Mouse (Mus musculus) macrophage (primary cell): ENCODE results near the gene Igfbp3. TPM values are rescaled to one million over a fixed set of nuclear protein-coding genes. Genes with fewer than 3 reads are reported as not detected.

Experiments used
- H3K27ac ChIP-seq: fragments of 350-480 bp; formaldehyde crosslinking; 2 replicates; pipeline ENCODE4 v1.9.0; 2021
- H3K36me3 ChIP-seq: fragments of 350-480 bp; formaldehyde crosslinking; 2 replicates; pipeline ENCODE4 v1.9.0; 2021; ENCODE audit errors: inconsistent target
- H3K4me3 ChIP-seq: fragments of 350-480 bp; formaldehyde crosslinking; 2 replicates; pipeline ENCODE4 v1.9.0; 2021; ENCODE audit errors: inconsistent target
- H3K79me2 ChIP-seq: fragments of 350-480 bp; formaldehyde crosslinking; 2 replicates; pipeline ENCODE4 v1.9.0; 2021; ENCODE audit errors: inconsistent target
- WGBS: methylation state at CpG from one replicate; pipeline ENCODE4 v1.1.7; 2026; ENCODE audit warnings: inconsistent platforms; ENCODE audit not compliant: missing documents; 5-methylcytosine and 5-hydroxymethylcytosine counted together
- polyA plus RNA-seq: library from polyadenylated mRNA; stranded (reverse); fragments of 250-400 nt; gene quantifications from 3 replicates; pipeline ENCODE4 v1.2.4, GENCODE M21; 2018; ENCODE audit warnings: inconsistent platforms
- total RNA-seq, 78 experiments: library from RNA; depleted of rRNA; stranded (reverse); fragments of 250-400 nt; gene quantifications; 1 replicate in 9 of 78; 2 replicates in 24 of 78; 3 replicates in 43 of 78; 4 replicates in 2 of 78; pipeline ENCODE4 v1.2.4; 2018; ENCODE audit warnings: inconsistent platforms in 56 of 78

Igfbp3 gene
- total RNA-seq (2018; cell fraction: chromatin; rRNA removed): 10 to 100 TPM in 1 of 26 experiments, under 1 TPM in 1, not detected in 24; 0.37 to 31.7 TPM
- total RNA-seq (2018; cell fraction: cytosol; rRNA removed): under 1 TPM in 2 of 26 experiments, not detected in 24; 0.06 to 0.07 TPM
- 1 to 10 TPM in 1 of 26 experiments, not detected in 25; 4.6 TPM for total RNA-seq (2018; cell fraction: nucleus; rRNA removed)
- polyA plus RNA-seq: not detected in 3 replicates

DNA sequence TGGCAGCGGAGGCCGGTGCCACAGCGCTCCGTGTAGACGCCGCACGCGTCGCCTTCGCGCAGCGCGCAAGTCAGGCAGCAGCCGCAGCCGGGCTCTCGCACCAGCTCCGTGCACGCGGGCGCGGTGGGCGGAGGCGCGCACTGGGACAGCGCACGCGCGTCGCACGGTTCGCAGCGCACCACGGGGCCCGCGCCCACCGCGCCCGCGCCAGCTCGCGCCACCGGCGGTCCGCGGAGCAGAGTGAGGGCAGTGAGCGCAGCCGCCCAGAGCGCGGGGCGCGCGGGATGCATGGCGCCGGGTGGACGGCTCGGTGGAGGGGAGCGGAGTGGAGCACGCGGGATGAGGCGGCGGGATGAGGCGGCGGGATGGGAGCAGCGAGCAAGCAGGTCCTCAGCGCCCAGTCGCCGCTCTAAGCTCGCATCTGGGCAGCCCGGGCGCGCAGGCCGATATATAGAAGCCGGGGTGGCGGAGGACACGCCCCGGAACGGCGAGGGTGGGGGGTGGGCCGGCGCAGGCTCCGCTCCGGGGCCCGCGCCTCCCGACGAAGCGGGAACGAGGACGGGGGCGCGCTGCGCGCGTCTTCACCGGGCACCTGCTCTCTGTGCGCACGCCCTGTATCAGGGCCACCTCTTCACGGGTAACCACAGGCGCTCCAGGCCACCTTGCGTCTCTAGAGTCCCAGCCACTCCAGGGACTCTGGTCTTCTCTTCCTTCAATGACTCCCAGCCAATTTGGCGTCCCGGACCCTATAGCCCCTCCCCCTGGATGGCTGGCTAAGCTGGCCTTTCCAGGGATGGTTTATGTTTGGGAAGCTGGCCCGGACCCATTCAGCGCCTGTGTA lies at the start of gene Igfbp3:
Gene Igfbp3, minus strand, starts transcription at position 423 of the 841 bp plus-strand sequence.
- no peaks in the 10 kb centered on the region for H3K79me2 ChIP-seq
- WGBS: 2% methylated on average over 98 of the region's 104 CpGs
- no peak within 1 kb of the TSS for H3K4me3 ChIP-seq
- H3K27ac ChIP-seq: no peak within 1 kb of the TSS
- H3K36me3 ChIP-seq: no peaks in the 10 kb centered on the region

DNA sequence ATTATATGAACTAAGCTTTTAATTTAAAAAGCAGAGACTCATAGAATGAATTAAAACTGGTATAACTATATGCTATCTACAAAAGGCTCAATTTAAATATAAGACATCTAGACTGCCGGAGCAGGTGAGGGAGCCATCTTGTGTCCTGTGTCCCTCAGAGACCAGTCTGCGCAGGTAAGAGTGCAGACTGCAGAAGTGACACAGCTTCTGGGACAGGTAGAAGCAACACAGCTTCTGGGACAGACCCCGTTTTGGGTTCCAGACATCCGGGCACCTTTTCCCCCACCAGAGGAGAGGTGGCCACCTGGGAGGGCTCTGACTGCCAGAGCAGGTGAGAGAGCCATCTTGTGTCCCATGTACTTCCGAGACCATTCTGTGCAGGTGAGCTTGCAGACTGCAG lies 37.1 kb upstream of the Igfbp3 start:
- Histone ChIP-seq H3K4me3 (no peak overlapping the region), H3K79me2 (no peaks in the 10 kb centered on the region), H3K36me3 (no peaks in the 10 kb centered on the region), H3K27ac (no peak overlapping the region)
- WGBS: 89% methylated on average over 5 of the region's 5 CpGs

DNA sequence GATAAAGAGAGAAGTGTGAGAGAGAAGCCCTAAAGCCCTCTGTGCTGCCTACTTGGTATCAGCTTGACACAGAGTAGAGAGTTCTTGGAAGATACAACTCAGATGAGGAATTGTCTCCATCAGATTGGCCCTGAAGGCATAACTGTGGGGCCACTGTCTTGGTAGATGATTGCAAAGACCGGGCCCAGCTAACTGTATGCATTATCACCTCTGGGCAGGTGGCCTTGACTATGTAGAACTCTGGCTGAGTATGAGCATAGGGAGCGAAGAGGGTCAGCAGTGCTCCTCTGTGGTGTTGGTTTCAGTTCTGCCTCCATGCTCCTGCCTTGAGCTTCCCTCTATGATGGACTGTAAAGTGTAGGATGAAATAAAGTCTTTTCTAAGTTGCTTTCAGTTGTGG lies 36.7 kb upstream of the Igfbp3 start:
- 77% methylated on average over 2 of the region's 2 CpGs for WGBS
- Histone ChIP-seq H3K27ac (no peak overlapping the region), H3K36me3 (no peaks in the 10 kb centered on the region), H3K79me2 (no peaks in the 10 kb centered on the region), H3K4me3 (no peak overlapping the region)

DNA sequence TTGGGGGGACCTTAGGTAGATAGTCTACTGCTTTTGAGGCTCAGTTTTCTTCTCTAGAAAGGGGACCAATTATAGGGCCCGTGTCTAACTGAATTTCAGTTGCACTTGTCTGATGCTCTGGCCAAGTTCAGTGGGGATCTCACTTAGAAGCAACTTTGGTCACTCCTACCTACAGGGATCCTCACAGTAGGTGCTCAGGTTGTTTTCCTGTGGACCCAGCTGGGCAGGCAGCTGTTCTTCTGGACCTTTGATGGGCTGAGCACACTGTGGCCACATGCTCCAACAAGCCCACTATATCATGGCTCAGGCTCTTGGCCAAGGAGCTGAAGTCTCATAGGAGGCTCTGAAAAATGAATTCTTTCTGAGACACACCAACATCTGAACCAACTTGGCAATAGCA lies 31.1 kb upstream of the Igfbp3 start:
- Histone ChIP-seq H3K36me3 (no peaks in the 10 kb centered on the region), H3K27ac (no peak overlapping the region), H3K4me3 (no peak overlapping the region), H3K79me2 (no peaks in the 10 kb centered on the region)
- 75% methylated on average over 1 of the region's 1 CpGs for WGBS

DNA sequence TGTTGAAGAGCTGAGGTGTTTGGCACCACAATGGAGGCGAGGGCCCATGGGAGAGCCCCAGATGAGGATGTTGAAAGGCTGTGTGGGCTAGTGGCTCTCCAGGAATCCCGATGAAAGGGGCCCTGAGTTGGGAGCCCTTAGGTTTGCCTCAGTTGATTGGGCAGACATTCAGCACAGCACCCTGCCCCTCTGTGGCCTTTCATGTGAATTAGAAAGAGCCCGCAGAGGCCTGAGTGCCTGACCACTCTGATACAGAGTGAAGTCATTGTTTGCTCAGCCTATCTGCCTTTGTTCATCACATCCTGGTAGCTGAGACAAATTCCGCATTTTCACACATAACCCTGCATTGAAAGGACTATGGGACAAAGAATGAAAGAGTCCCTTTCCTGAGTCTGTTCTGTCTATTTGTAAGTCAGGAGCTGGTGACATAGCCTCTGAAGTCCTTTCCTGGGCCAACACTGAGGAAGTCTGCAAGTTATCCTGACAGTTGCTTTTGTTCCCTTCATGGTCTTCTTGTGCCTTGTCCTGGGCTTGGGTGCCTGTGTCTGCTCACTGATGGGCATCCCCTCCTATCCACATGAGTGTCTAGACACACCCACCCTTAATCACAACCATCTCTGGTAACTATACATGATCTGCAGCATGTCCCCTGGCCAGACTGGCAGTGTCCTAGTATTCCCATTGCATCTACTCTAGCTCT lies 25.5 kb upstream of the Igfbp3 start:
- 45% methylated on average over 4 of the region's 4 CpGs for WGBS
- Histone ChIP-seq H3K27ac (no peak overlapping the region), H3K36me3 (no peaks in the 10 kb centered on the region), H3K79me2 (no peaks in the 10 kb centered on the region), H3K4me3 (no peak overlapping the region)

DNA sequence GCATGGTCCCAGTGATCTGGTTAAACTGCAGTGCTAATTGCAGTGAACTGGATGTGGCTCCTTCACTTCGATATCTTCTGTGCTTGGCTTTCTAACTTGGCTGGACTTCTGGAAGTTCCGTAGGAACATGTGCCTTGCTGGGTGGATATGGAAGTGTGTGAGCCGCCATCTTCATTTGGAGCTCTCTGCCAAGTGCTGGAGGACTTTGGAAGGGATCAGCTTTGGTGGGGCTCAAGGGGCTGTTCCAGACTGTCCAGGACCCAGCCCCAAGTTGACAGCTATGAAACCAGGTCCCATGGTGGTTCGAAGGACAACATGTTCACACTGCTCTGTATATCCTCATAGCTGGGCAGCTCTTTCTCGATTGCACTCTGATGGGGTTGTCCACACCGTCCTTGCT lies 24.8 kb upstream of the Igfbp3 start:
- 79% methylated on average over 5 of the region's 6 CpGs for whole genome bisulfite sequencing

DNA sequence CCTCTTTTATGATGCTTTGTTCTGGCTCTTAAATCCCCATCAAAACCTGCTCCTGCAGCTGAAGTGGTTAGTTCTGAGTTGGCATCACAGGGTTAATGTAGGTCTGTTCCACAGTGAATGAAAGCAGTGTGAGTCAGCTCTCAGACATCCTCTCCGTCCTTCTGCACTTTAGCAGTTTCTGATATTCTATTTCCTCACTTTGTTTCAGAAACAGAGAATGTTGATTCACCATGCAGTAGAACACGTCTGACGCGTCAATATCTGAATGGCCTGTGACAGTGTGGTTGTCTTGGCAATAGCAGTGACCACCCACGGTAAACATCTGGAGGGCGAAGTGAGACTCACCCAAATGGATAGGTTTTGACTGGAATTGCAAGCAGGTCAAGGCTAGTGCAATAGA lies 24.0 kb upstream of the Igfbp3 start:
- H3K36me3 ChIP-seq: no peaks in the 10 kb centered on the region
- no peaks in the 10 kb centered on the region for H3K79me2 ChIP-seq
- H3K27ac ChIP-seq: no peak overlapping the region
- WGBS: 44% methylated on average over 6 of the region's 6 CpGs
- no peak overlapping the region for H3K4me3 ChIP-seq

More for the DNA sequence above, 24.8 kb upstream of the Igfbp3 start:
- Histone ChIP-seq H3K4me3 (no peak overlapping the region), H3K27ac (no peak overlapping the region), H3K79me2 (no peaks in the 10 kb centered on the region), H3K36me3 (no peaks in the 10 kb centered on the region)

DNA sequence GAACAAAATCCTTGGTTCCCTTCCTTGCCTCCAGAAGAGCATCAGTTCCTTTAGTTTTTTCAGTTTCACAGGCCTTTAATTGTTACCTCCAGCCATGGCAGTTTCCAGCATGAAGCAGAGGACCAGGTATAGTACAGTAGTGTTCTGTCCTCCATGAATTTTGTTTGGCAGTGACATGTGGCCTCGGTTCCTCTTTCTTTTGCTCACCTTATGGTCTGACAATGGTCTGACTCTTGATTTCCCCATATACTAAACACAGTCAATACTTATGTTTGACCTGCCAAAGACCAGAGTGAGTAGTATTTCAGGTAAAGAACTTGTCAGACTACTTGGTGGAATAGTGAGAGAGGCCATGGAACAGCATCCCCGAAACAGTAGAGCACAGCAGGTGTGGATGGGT lies 23.0 kb upstream of the Igfbp3 start:
- Histone ChIP-seq H3K27ac (no peak overlapping the region), H3K4me3 (no peak overlapping the region), H3K79me2 (no peaks in the 10 kb centered on the region), H3K36me3 (no peaks in the 10 kb centered on the region)
- 87% methylated on average over 2 of the region's 2 CpGs for WGBS

DNA sequence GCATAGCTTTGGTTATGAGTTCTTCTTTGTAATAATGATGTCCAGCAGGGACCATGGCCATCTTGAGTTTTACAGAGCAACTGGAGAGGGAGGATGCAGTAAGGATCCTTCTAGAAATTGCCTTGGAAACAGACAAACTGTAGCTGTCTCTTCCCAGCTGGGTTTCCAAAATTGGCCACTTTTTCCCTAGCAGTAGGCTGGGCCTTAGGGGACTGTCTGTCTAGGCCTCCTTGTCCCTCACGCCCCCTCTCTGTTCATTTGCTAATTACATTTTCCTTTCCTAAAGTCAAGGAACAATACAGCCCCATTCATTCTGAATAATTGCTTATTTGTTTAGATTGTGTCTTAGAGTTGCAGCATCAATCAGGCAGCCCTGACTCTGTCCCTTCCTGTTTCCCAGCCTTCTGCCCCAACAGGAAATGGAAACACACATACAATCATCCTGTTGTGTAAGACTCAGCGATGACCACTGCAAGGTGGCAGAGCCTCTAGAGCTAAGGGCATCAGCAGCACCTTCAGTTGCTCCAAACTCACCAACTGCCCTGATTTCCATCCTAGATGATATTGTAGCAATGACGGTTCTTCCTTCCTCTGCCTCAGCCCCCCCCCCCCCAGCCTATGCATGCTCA lies 21.4 kb upstream of the Igfbp3 start:
- WGBS: 46% methylated on average over 3 of the region's 3 CpGs
- no peaks in the 10 kb centered on the region for H3K79me2 ChIP-seq
- H3K27ac ChIP-seq: no peak overlapping the region
- H3K4me3 ChIP-seq: no peak overlapping the region
- no peaks in the 10 kb centered on the region for H3K36me3 ChIP-seq

DNA sequence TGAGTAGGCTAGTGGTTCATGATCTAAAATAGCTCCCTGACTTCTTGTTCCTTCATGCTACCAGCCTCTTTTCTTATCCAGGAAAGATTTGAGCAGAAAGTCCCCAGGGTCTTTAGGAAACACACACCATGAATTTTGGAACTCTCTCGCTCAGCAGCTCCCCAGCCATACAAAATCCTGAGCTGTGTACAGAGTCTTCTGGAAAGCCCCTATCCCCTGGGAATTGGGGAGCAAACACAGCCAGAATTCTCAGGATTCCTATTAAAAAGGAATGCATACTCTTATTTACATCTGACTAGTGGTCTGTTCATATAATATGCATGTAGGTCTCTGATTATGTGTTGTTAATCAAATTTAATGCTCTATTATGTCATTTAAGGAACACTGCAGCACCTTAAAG lies 20.7 kb upstream of the Igfbp3 start:
- no peaks in the 10 kb centered on the region for H3K36me3 ChIP-seq
- WGBS: 83% methylated on average over 1 of the region's 1 CpGs
- no peak overlapping the region for H3K4me3 ChIP-seq
- no peaks in the 10 kb centered on the region for H3K79me2 ChIP-seq
- H3K27ac ChIP-seq: no peak overlapping the region

DNA sequence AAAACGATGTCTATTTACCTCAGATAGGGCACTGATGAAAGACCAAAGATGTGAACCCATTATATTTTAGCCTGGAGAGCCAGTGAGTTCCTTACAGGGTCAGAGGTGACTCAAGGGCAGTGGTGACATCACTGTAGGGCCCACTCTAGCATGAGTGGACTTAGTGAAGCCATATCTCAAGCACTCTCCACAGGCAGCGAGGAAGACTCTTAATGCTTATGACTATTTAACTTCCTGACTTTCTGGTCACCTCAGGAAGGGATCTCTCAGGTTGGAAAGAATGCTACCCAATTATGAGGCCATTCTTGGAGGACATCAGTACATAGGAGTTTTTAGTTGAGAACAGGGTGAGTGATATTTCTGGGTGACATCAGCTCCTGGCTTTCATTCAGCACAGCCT lies 19.6 kb upstream of the Igfbp3 start:
- H3K27ac ChIP-seq: no peak overlapping the region
- no peaks in the 10 kb centered on the region for H3K36me3 ChIP-seq
- H3K4me3 ChIP-seq: no peak overlapping the region
- H3K79me2 ChIP-seq: no peaks in the 10 kb centered on the region
- 84% methylated on average over 2 of the region's 2 CpGs for WGBS

DNA sequence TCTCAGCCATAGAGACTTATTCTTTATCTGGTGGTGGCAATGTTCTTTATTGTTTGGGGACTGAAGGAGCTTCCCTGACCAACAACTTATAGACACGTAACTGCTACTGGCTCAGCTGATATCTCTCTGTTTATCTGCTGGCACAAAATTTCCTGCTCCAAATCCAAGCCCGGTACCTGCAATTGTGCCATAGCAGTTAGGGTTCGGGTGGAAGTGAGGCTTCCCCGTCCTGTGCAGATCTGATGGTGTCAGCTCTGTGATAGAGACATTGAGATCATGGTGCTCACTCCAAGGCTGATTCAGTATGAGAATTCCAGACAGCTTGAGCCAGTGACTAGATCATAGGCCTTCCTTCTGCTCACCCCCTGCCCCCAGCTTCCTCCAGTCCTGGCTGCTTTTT lies 18.2 kb upstream of the Igfbp3 start:
- H3K4me3 ChIP-seq: no peak overlapping the region
- no peak overlapping the region for H3K27ac ChIP-seq
- no peaks in the 10 kb centered on the region for H3K79me2 ChIP-seq
- WGBS: 94% methylated on average over 4 of the region's 4 CpGs
- H3K36me3 ChIP-seq: no peaks in the 10 kb centered on the region

DNA sequence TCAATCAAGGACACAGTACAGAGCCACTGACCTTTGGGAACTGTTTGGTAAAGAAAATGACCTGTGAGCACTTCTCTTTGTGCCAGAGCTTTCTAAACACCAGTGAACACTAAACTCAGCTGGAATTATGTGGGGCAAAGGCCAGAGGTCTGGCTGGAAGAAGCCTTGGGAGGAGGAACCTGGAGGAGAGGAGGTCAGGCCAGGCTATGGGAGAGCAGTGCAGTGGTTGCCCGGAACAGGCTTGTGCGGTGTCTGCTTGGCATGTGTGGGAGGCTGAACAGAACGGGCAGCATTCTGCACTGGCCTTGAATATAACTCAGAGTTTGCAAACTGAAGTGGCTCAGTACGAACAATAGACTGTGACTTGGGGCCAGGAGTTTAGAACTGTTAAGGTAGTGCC lies 16.3 kb upstream of the Igfbp3 start:
- WGBS: 86% methylated on average over 4 of the region's 4 CpGs
- Histone ChIP-seq H3K27ac (no peak overlapping the region), H3K79me2 (no peaks in the 10 kb centered on the region), H3K36me3 (no peaks in the 10 kb centered on the region), H3K4me3 (no peak overlapping the region)

DNA sequence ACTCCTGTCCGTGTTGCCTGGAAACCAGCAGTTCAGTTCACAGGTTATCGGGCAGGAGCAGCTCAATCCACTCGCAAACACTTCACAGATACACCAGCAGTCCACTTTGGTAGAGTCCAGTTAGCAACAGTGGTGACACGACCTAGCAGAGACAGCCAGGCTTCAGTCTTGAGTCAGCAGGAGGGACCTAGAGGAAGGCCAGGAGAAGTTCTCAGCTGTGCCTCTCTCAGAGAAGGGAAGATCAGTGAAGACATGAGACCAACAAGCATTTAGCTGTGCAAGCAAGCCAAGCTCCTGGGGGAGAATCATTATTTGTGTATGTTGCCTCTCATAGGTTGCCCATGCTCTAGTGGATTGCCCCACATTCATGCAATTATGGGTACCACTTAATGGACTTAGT lies 14.4 kb upstream of the Igfbp3 start:
- H3K4me3 ChIP-seq: no peak overlapping the region
- no peak overlapping the region for H3K27ac ChIP-seq
- WGBS: 85% methylated on average over 4 of the region's 4 CpGs
- no peaks in the 10 kb centered on the region for H3K79me2 ChIP-seq
- H3K36me3 ChIP-seq: no peaks in the 10 kb centered on the region
